In the genomic region with DNA sequence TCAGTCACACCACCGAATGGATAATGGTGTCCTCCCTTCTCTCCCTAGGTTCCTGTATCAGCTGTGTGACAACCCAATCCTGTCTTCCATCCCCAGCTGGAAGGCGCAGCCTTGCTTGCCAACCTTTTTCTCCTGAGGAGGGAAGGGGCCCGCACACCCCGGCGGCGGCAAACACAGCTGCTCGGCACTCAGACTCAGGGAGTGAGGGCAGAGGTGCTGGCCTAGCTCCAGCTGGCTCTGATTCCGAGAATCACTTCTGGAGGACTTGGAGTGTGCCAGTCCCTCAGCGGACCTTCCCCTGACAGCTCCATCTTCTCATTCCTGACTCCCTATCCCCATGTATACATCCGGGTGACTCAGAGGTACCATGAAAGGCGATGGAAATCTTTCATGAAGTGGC, we compare ENCODE assay signal across 11 mouse cellular contexts. TPM values are rescaled to one million over a fixed set of nuclear protein-coding genes. Genes with fewer than 3 reads are reported as not detected.
DNase-seq lines count a peak whose midpoint lies in the region; ATAC-seq and TF ChIP-seq lines count a peak whose summit lies in the region.
"Had no signal": no experiment of that assay in that cellular context is flagged by ENCODE, and none has a peak within 500 bp of the region (broad histone marks: within the 10 kb centered on the region; RNA-seq: fewer than 3 reads in every experiment).

No protein-coding gene starts in this region.

- H3K4me2 ChIP-seq in heart, embryonic 12.5 days = no peak overlapping the region
- no peak overlapping the region for H3K4me2 ChIP-seq in hindbrain, embryonic 12.5 days (replicated peaks)
- H3K4me2 ChIP-seq in lung, postnatal 0 days (replicated peaks; ENCODE audit: low read depth, low read length) = no peak overlapping the region
- H3K4me2 ChIP-seq in stomach, embryonic 16.5 days (ENCODE audit: low read depth, low read length) = no peak overlapping the region
- H3K4me2 ChIP-seq: liver, embryonic 13.5 days had no signal

- no peak overlapping the region for H3K4me3 ChIP-seq in heart, embryonic 12.5 days
- no peak overlapping the region for H3K4me3 ChIP-seq in hindbrain, embryonic 12.5 days
- H3K4me3 ChIP-seq in lung, postnatal 0 days (ENCODE audit: low read depth, low read length) = no peak overlapping the region
- no peak overlapping the region for H3K4me3 ChIP-seq in stomach, embryonic 16.5 days (replicated peaks; ENCODE audit: low read length)
- H3K4me3 ChIP-seq: erythroblast, embryonic 14.5 days; liver, embryonic 13.5 days had no signal

- H3K9ac ChIP-seq in heart, embryonic 12.5 days = no peak overlapping the region
- no peak overlapping the region for H3K9ac ChIP-seq in hindbrain, embryonic 12.5 days
- H3K9ac ChIP-seq in lung, postnatal 0 days (replicated peaks; ENCODE audit: low read depth) = no peak overlapping the region
- no peak overlapping the region for H3K9ac ChIP-seq in stomach, embryonic 16.5 days (ENCODE audit: low read length)
- H3K9ac ChIP-seq: liver, embryonic 13.5 days had no signal

- no peaks in the 10 kb centered on the region for H3K27me3 ChIP-seq in heart, embryonic 12.5 days (replicated peaks)
- no peaks in the 10 kb centered on the region for H3K27me3 ChIP-seq in hindbrain, embryonic 12.5 days
- no peaks in the 10 kb centered on the region for H3K27me3 ChIP-seq in lung, postnatal 0 days (replicated peaks; ENCODE audit: insufficient read depth, low read length)
- no peaks in the 10 kb centered on the region for H3K27me3 ChIP-seq in stomach, embryonic 16.5 days (ENCODE audit: control insufficient read depth, insufficient read depth, low read length)

- no peak for TF ChIP-seq EP300 in lung, postnatal 0 days (IDR thresholded peaks at IDR 0.05)

- no peak for DNase-seq in heart, adult 11 months
- DNase-seq in adrenal gland, postnatal 36 days = peak; percentile 79 to 86
- peak; percentile 73 for DNase-seq in lung, postnatal 0 days (ENCODE audit: low spot score)
- no peak for DNase-seq in thymus, adult 18-20 months
- DNase-seq: liver, embryonic 13.5 days had no signal

- no peaks in the 10 kb centered on the region for H3K9me3 ChIP-seq in heart, embryonic 12.5 days (replicated peaks)
- no peaks in the 10 kb centered on the region for H3K9me3 ChIP-seq in hindbrain, embryonic 12.5 days (replicated peaks)
- no peaks in the 10 kb centered on the region for H3K9me3 ChIP-seq in lung, postnatal 0 days (ENCODE audit: low read length)
- no peaks in the 10 kb centered on the region for H3K9me3 ChIP-seq in stomach, embryonic 16.5 days (replicated peaks; ENCODE audit: control insufficient read depth, low read length)
- H3K9me3 ChIP-seq: liver, embryonic 13.5 days had no signal

- TF ChIP-seq CTCF in lung, postnatal 0 days (IDR thresholded peaks at IDR 0.05) = no peak

- peak overlapping the region; percentile 41; the same call in 1 of the 2 replicates for H3K27ac ChIP-seq in heart, embryonic 12.5 days (ENCODE audit: poor library complexity, severe bottlenecking)
- H3K27ac ChIP-seq in hindbrain, embryonic 12.5 days = peak overlapping the region; percentile 45
- H3K27ac ChIP-seq in lung, postnatal 0 days (ENCODE audit: low read length) = peak overlapping the region; percentile 3; the same call in 1 of the 2 replicates
- H3K27ac ChIP-seq in stomach, embryonic 16.5 days (ENCODE audit: low read length) = 0 out of 2 replicates have a peak overlapping the region, but pooled peaks have one; percentile 9
- H3K27ac ChIP-seq: liver, embryonic 13.5 days had no signal

- 0 out of 2 replicates have a peak, but pooled peaks have one; percentile 39 for ATAC-seq in heart, embryonic 12.5 days (ENCODE audit: insufficient number of reproducible peaks, low FRiP score)
- peak; percentile 55 for ATAC-seq in hindbrain, embryonic 12.5 days (ENCODE audit: low FRiP score)
- ATAC-seq in lung, postnatal 0 days = peak; percentile 80
- ATAC-seq in stomach, embryonic 16.5 days (ENCODE audit: insufficient read depth, low FRiP score) = peak; percentile 53; the same call in 1 of the 2 replicates
- no peak for ATAC-seq in erythroid progenitor cell, adult 5-6 weeks (replicated peaks; ENCODE audit: low FRiP score, poor library complexity, severe bottlenecking)

- H3K4me1 ChIP-seq in heart, embryonic 12.5 days (replicated peaks) = peaks cover 39% of the 10 kb centered on the region
- H3K4me1 ChIP-seq in hindbrain, embryonic 12.5 days = peaks cover 52% of the 10 kb centered on the region
- H3K4me1 ChIP-seq in lung, postnatal 0 days (ENCODE audit: insufficient read depth, low read depth, low read length) = no peaks in the 10 kb centered on the region; the same call in 1 of the 2 replicates
- H3K4me1 ChIP-seq in stomach, embryonic 16.5 days (ENCODE audit: control insufficient read depth, insufficient read depth, low read length) = peaks cover 23% of the 10 kb centered on the region
- H3K4me1 ChIP-seq: liver, embryonic 13.5 days had no signal

- WGBS in heart, embryonic 12.5 days = 40% methylated on average over 11 of the region's 11 CpGs
- 59% methylated on average over 11 of the region's 11 CpGs for WGBS in hindbrain, embryonic 12.5 days
- WGBS in lung, postnatal 0 days = 12% methylated on average over 10 of the region's 11 CpGs
- 26% methylated on average over 11 of the region's 11 CpGs for WGBS in stomach, embryonic 16.5 days

- no peaks in the 10 kb centered on the region for H3K36me3 ChIP-seq in heart, embryonic 12.5 days
- no peaks in the 10 kb centered on the region; the same call in 1 of the 2 replicates for H3K36me3 ChIP-seq in hindbrain, embryonic 12.5 days
- H3K36me3 ChIP-seq in lung, postnatal 0 days (ENCODE audit: insufficient read depth, low read length) = no peaks in the 10 kb centered on the region
- no peaks in the 10 kb centered on the region for H3K36me3 ChIP-seq in stomach, embryonic 16.5 days (ENCODE audit: control insufficient read depth, insufficient read depth, low read length)
- H3K36me3 ChIP-seq: liver, embryonic 13.5 days had no signal

RNA-seq across cellular contexts. Expression of gene Ccdc182, which starts 36.9 kb away (rescaled TPM):
- 0.26 TPM in 1 of 2 replicates, not detected in the other for polyA plus RNA-seq in heart, embryonic 12.5 days (2016; fragmentation: Nextera tagmentation; extraction: Ambion mirVana)
- total RNA-seq in adrenal gland, postnatal 36 days (2021) = not detected
- polyA plus RNA-seq in hindbrain, embryonic 12.5 days (2016; fragmentation: Nextera tagmentation; extraction: Ambion mirVana) = 3.8 and 4.3 TPM in 2 replicates
- not detected in 2 replicates for polyA plus RNA-seq in lung, postnatal 0 days (2015; fragmentation: Nextera tagmentation; extraction: Ambion mirVana)
- polyA plus RNA-seq in stomach, embryonic 16.5 days (2015; fragmentation: Nextera tagmentation; extraction: Ambion mirVana) = not detected in 2 replicates
- not detected in 2 replicates for total RNA-seq in erythroid progenitor cell, adult 5-6 weeks (2015; ENCODE audit: low replicate concordance)
- total RNA-seq in erythroid progenitor cell, adult 5-6 weeks (2017; ENCODE audit: low replicate concordance) = not detected in 2 replicates
- total RNA-seq: ES-E14 had no signal
- polyA plus RNA-seq: erythroblast, embryonic 14.5 days; liver, embryonic 13.5 days had no signal

Comparison
In these comparisons a context has a peak if more than half of its experiments do, and no peak if none do; other contexts are left out.
1. DNase-seq: peak in adrenal gland, postnatal 36 days (2 of 2) and lung, postnatal 0 days (single experiment); none in heart, adult 11 months (single experiment) and thymus, adult 18-20 months (0 of 2).
2. Peak in every context shown above with its lines, with median percentiles within 50 percentile points of each other: H3K27ac ChIP-seq.